Mouse (Mus musculus) spleen, adult 2 months (tissue): ENCODE data around the gene Pkd1l3. TPM values are rescaled to one million over a fixed set of nuclear protein-coding genes. Genes with fewer than 3 reads are reported as not detected.

ENCODE experiments used
- DNase-seq, 2 experiments: peaks; one replicate each; pipeline versions ENCODE4 v3.0.0 to v3.0.0-alpha.2; 2012 to 2021; ENCODE audit warnings: low spot score in 2 of 2, low read depth in 1 of 2
- H3K27ac ChIP-seq: fragments of 200-500 bp; 2 replicates; pipeline ENCODE4 v1.5.1; 2012; ENCODE audit warnings: low read length, inconsistent platforms; ENCODE audit not compliant: insufficient read depth
- H3K27me3 ChIP-seq: fragments of 200-500 bp; 2 replicates; pipeline ENCODE4 v1.6.1; 2012; ENCODE audit warnings: mild to moderate bottlenecking, moderate library complexity, low read length, inconsistent platforms; ENCODE audit not compliant: control insufficient read depth, insufficient read depth
- H3K36me3 ChIP-seq: fragments of 200-500 bp; 2 replicates; pipeline ENCODE4 v1.6.1; 2012; ENCODE audit warnings: mild to moderate bottlenecking, low read length, inconsistent platforms; ENCODE audit not compliant: control insufficient read depth, insufficient read depth
- H3K4me1 ChIP-seq: fragments of 200-500 bp; 2 replicates; pipeline ENCODE4 v1.6.1; 2011; ENCODE audit warnings: inconsistent platforms; ENCODE audit not compliant: control insufficient read depth, insufficient read depth, insufficient read length
- H3K4me3 ChIP-seq: fragments of 200-500 bp; 2 replicates; pipeline ENCODE4 v1.5.1; 2011; ENCODE audit warnings: mild to moderate bottlenecking, inconsistent platforms; ENCODE audit not compliant: insufficient read depth, insufficient read length; ENCODE audit errors: extremely low read depth
- CTCF ChIP-seq: fragments of 200-500 bp; IDR thresholded peaks from 2 replicates; pipeline ENCODE4 v1.5.1; 2011; ENCODE audit warnings: mild to moderate bottlenecking, inconsistent platforms; ENCODE audit not compliant: insufficient read depth, insufficient read length, insufficient replicate concordance; ENCODE audit errors: extremely low read depth
- POLR2A ChIP-seq: fragments of 200-500 bp; IDR thresholded peaks from 2 replicates; pipeline ENCODE4 v1.6.1; 2011; ENCODE audit warnings: low read depth, low read length, inconsistent platforms
- WGBS: fragments of 180-500 bp; shearing (Covaris S2); methylation state at CpG from one replicate; pipeline ENCODE4 v1.1.7; 2018; 5-methylcytosine and 5-hydroxymethylcytosine counted together
- polyA plus RNA-seq: library from polyadenylated mRNA; depleted of rRNA; stranded (reverse); fragments of >200 nt; gene quantifications from 2 replicates; pipeline ENCODE4 v1.2.3, GENCODE M21; 2012; rRNA removed

The Pkd1l3 gene
- polyA plus RNA-seq, 1 experiment: 0.91 TPM

DNA sequence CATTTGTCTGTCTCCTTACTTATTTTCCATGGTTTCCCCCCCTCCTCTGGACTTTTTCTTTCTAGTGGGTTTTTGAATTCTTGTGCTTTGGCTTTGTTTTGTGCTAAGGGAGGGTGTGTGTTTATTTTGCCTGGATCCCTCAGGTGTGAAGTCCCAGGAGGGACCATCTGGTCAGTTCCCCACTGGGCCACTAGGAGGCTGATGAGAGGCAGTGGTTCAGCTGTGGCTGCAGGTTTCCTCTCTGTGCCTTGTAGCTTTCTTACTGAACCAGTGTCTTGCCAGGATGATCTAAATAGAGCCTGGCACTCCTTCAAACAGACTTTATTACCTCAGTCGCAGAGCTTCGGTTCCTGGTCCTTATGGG, 92.5 kb downstream of the Pkd1l3 start:
- Histone ChIP-seq H3K27me3 (no peaks in the 10 kb centered on the region), H3K27ac (no peak overlapping the region), H3K4me3 (0 out of 2 replicates have a peak overlapping the region, but pooled peaks have one; percentile 74), H3K4me1 (peaks cover 5% of the 10 kb centered on the region; the same call in 1 of the 2 replicates), H3K36me3 (peaks cover 11% of the 10 kb centered on the region)
- TF ChIP-seq POLR2A (no peak), CTCF (peak; percentile 82; the same call in 1 of the 2 replicates)
- DNase-seq: peak; percentile 69 to 86
- WGBS: 2% methylated on average over 2 of the region's 2 CpGs

- no peaks in the 10 kb centered on the region for H3K27me3 ChIP-seq
- H3K27ac ChIP-seq: no peak overlapping the region
- H3K4me3 ChIP-seq: no peak overlapping the region
- H3K4me1 ChIP-seq: peaks cover 5% of the 10 kb centered on the region; the same call in 1 of the 2 replicates
- DNase-seq: no peak
- 58% methylated on average over 4 of the region's 4 CpGs for WGBS
- peaks cover 15% of the 10 kb centered on the region for H3K36me3 ChIP-seq
- no peak for TF ChIP-seq POLR2A
- no peak for TF ChIP-seq CTCF
These were observed 93.6 kb downstream of the Pkd1l3 start for GRCm38 (mm10) chr8:109707921-109708320.

DNA sequence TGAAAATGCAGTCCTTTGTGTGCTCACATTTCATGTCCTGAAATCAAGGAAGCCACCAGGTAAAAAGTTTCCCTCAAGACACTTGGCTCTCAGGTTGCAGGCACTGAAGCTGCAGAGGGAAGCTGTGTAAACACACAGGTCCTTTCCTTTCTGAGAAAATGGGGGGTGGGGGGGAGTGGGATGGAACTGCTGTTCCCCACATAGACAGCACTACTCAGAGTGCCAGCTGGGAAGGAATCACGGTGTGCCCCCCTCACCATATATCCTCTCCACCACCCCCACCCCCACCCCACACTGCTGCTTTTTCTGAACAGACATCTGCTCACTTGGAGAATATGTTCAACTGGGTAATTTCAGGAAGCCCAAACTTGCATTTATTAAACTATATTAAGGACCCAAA, 98.2 kb downstream of the Pkd1l3 start:
- Histone ChIP-seq H3K36me3 (peaks cover 21% of the 10 kb centered on the region), H3K27me3 (no peaks in the 10 kb centered on the region), H3K4me1 (no peaks in the 10 kb centered on the region), H3K4me3 (no peak overlapping the region), H3K27ac (no peak overlapping the region)
- no peak for TF ChIP-seq POLR2A
- TF ChIP-seq CTCF: no peak
- 100% methylated on average over 1 of the region's 1 CpGs for WGBS
- no peak for DNase-seq

GRCm38 (mm10) chr8:109714961-109715360, 100.6 kb downstream of the Pkd1l3 start:
- Histone ChIP-seq H3K27ac (no peak overlapping the region), H3K4me1 (no peaks in the 10 kb centered on the region), H3K27me3 (no peaks in the 10 kb centered on the region), H3K4me3 (no peak overlapping the region), H3K36me3 (peaks cover 23% of the 10 kb centered on the region)
- 90% methylated on average over 5 of the region's 5 CpGs for WGBS
- TF ChIP-seq POLR2A (no peak), CTCF (no peak)
- no peak for DNase-seq

Other genes starting within 250 kb of the Pkd1l3 start
- not detected in 2 replicates for gene Pmfbp1, start 120.5 kb upstream of the Pkd1l3 start, polyA plus RNA-seq
- 20.1 and 22.6 TPM in 2 replicates for gene Dhx38, start 48.7 kb upstream of the Pkd1l3 start, polyA plus RNA-seq
- gene Txnl4b, start 48.6 kb upstream of the Pkd1l3 start, polyA plus RNA-seq: 2.6 and 2.9 TPM in 2 replicates
- gene Hp, start 35.3 kb upstream of the Pkd1l3 start, polyA plus RNA-seq: 22.1 and 31.9 TPM in 2 replicates
- 18.4 and 21.7 TPM in 2 replicates for gene Dhodh, start 5.8 kb upstream of the Pkd1l3 start, polyA plus RNA-seq
- 23.5 and 26.3 TPM in 2 replicates for gene Ist1, start 78.7 kb downstream of the Pkd1l3 start, polyA plus RNA-seq
- 5.1 and 7.6 TPM in 2 replicates for gene Zfp821, start 91.0 kb downstream of the Pkd1l3 start, polyA plus RNA-seq
- gene Atxn1l, start 123.2 kb downstream of the Pkd1l3 start, polyA plus RNA-seq: 7.8 and 20.8 TPM in 2 replicates
- gene Ap1g1, start 164.0 kb downstream of the Pkd1l3 start, polyA plus RNA-seq: 15.9 and 16.5 TPM in 2 replicates